Mouse (Mus musculus): ENCODE data around the gene Il27ra.
A peak's percentile ranks its signal among the peaks of the same experiment; 100 is the strongest.

Gene Il27ra

DNA sequence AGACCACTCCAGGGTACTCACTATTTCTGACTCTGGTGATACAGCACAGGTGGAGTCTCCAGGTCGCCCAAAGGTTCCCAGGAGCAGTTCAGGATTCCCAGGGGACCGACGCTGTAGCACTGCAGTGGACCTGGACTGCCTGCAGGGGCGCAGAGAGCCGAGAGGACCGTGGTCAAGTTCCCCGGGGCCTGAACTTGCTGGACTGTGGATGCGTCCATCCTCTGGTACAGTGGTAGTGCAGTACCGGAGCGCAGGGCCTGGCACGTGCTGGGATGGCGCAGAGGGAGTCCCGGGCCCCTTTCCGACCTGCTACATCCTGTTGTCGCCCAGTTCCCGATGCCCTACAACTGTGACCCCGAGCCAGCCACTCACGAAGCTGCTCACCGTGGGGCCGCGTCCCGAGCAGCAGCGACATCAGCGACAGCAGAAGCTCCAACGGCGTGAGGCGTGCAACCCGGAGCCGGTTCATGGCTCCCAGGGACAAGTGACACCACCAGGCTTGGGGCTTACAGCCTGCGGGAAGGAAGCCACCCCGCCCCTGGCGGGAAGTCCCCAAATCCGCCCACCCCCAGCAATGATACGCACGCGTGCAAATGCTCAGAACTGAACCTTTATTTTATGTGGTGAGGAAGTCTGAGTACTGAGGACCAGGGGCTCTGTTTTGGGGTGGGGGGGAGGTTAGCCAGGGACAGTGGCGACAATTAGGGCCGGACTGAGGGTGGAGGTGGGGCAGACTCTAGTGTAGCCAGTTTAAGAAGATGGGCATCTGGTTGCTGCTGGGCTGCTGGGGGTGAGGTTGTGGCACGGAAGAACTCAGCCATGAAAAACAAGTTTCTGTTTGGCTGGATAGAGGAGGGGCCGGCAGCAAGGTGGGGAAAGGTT is at the start of gene Il27ra:
Gene Il27ra (minus strand): TSS at position 524 of the 882 bp plus-strand sequence.
- peak; percentile 58 for DNase-seq (ENCODE audit: low read depth)

GRCm38 (mm10) chr8:84090585-84090984 is 48.2 kb upstream of the Il27ra start:
- no peak for DNase-seq (ENCODE audit: low read depth)

DNA sequence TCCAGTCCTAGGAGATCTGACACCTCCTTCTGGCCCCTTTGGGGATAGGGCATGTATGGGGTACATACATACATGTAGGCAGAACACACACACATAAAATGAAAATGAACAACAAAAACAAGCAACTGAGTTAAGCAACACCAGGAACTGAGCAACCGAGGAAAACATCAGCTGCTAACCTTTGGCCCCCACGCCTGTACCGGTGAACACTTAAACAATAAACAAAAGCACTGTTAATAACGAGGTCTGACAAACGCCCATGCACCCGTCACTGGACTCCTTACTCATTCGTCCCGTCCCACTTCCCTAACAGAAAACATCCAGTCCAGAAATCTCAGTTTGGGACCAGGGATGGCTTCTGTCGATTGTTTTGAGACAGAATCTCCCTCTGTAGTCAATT is 46.9 kb upstream of the Il27ra start:
- no peak for DNase-seq (ENCODE audit: low read depth)

DNA sequence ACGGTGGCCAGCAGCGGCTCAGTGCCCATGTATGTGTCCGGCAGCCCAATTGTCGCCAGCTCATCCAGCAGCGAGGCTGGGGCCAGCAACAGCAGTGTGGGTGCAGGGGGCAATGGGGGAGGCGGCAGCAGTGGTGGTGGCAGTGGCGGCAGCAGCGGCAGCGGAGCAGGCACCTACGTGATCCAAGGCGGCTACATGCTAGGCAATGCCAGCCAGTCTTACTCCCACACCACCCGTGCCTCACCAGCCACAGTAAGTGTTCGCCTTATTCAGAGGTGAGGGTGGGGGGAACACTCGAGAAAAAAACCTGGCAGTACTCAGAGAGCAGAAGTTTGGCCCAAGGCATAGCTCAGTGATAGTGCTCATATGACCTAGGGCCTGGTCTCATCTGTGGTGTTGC is 45.4 kb upstream of the Il27ra start:
- DNase-seq (ENCODE audit: low read depth): no peak

DNA sequence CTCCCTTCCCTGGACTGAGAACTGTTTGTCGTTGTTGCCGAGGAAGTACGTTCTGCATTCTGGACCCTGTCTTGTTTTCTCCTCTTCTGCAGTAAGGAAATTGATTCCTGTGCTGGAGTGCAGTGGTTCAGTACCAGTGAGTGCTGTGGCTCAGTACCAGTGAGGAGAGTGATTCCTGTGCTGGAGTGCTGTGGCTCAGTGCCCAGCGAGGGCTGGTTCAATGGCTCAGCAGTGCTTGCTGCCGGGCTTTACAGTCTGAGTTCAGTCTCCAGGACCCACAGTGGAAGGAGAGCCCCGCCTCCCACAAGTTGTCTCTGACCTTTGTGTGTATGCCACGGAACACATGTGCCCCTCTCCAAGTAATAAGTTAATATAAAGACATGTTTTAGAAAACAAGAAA is 44.8 kb upstream of the Il27ra start:
- DNase-seq (ENCODE audit: low read depth): no peak

DNA sequence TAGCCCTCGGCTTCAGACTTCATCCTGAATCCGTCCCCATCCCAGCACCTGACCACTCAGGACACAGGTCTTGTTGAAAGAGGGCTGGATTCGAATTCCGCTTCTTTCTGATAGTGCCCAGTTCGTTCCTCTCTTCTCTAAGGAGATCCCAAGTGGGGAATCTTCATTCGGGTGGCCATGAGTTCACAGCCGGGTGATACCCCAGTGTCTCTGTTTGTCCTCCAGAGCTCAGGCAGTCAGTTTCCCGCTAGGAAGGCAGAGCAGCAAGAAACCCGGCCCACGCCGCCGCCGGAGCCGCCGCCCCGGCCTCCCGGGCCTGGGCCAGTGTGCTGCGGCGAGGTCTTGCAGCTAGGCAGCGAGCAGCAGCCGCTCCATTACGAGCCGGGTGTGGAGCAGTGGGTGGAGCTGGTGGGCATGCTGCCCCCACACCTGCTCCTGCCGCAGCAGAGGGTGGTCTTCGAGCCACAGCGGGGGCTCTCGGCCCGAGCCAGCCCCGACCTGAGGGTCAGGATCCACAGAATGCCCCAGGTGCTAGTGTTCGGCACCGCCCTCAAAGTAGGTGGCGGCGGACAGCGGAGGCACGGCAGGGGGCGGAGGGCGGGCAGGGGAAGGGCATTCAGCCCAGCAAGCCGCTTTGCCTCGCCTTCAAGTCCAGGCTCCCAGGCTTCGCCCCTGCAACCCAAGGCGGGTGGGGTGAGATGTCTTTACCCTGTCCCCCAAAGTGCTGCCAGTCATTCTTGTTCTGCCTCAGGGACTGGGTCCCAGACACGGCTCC is 42.1 kb upstream of the Il27ra start:
- DNase-seq (ENCODE audit: low read depth): no peak

DNA sequence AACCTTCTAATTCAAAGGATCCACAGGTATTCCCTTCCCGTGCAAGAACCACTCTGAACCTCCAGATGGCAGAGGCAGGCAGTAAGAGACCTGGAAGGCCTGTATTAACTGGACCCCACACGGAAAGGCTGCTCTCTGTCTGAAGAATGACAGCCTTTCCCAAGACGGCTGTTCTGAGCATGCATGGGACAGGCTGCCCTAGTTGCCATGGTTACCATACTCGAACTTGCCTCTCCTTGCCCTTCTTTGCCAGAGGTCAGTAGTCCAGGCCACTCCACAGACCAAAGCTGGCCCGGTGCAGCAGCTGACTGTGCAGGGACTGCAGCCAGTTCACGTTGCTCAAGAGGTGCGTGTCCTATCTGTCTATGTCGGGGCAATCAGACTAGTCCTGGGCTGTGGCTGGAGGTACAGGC is 41.4 kb upstream of the Il27ra start:
- DNase-seq (ENCODE audit: low read depth): no peak

DNA sequence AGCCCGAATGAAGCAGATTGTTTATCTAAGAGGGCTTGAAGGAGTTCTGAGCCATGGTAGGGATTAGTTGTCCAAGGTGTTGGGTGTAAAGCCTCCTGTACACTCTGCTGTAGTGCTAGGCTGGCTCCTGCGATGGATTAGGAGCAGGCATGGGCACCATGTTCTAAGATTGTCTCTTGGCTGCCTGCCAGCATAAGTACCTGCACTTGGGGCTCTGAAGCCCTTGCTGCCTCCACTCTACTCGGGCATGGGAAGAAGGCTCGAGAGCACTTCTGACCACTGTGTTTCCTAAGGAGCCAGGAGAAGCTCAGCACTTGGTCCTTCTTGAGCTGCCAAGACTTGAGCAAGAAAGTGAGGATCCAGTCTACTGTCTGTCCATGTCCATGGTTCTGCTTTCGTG is 36.8 kb upstream of the Il27ra start:
- no peak for DNase-seq (ENCODE audit: low read depth)

DNA sequence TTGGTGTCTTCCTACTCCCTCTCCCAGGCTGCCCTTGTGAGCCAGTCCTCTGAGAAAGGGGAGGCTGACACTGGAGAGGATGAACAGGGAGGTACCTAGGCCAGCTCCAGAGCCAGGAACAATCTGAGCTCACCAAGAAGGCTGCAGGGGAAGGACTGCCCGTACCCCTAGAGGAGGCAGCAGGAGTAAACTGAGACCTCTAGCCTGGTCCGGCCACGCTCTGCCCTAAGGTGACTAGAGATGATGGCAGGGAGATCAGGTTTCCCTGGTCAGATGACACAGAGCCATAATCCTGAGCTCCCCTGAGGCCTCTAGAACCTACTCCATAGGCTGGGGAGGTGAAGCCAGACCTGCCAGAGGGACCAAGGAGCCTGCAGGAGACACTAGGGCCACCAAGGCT is 34.5 kb upstream of the Il27ra start:
- DNase-seq (ENCODE audit: low read depth): no peak

DNA sequence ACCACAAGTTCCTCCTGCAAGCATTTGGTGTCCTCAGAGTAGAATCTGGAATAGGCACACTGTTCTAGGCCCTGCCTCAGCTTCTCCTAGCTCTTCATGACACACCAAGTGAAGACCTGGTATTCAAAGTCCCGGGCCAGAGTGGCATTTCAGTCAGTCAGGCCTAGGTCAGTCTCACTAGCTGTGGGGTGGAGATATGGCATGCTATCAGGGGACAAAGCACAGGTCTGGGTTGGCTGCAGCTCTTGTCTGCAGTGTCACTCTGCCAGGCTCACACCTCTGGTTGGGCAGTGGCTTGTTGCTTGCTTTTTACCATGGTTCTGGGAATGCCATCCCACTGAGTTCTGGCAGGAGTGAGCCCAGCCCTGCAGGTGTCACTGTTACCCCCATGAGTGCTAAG is 34.0 kb upstream of the Il27ra start:
- no peak for DNase-seq (ENCODE audit: low read depth)

DNA sequence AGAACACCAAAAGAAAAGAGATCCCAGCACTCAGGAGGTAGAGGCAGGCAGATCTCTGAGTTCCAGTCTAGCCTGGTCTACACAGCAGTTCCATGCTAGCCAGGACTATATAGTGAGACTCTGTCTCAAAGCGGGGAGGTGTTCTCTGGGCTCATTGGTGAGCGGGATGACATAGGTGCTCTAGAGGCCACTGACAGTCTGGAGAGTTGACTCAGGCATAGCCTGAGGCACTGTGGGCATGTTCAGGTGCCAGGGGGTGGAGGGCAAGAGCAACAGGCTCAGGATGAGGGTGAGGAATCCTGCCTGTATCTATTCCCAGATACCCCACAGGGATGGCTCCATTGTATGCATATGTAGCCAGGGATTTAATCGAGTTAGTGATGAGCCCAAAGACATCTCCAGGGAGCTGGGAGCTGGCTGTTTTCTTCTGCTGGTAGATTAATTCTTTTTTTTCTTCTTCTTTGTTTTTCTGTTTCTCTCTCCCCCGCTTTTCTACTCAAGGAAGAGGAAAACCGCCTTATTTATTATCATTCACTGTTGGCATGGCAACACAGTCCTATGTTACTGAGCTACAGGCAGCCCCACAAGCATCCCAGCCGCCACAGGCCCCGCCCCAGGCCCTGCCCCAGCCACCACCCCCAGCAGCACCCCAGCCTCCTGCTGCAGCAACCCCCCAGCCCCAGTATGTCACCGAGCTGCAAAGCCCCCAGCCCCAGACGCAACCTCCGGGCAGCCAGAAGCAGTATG is 31.0 kb upstream of the Il27ra start:
- no peak for DNase-seq (ENCODE audit: low read depth)

- no peak for DNase-seq (ENCODE audit: low read depth)
These were observed 29.9 kb upstream of the Il27ra start for GRCm38 (mm10) chr8:84072321-84072720.

GRCm38 (mm10) chr8:84071921-84072320 is 29.5 kb upstream of the Il27ra start:
- DNase-seq (ENCODE audit: low read depth): no peak

DNA sequence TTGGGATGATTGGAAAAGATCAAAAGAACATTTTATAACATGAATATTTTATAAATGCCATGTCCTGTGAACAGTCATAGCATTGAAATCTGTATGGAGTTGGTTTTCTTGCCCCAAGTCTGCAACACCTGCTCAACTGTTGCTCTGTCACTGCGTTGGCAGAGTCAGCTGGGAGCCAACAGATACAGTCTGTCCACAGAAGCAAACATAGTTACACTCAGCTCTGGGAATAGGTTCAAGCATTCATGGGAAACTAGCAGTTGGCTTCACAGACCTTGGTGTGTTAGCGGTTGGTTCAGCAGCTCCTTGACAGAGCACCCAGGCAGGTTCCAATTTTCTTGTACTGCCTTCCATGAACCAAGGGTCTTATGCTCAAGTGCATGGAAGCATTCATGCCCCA is 28.3 kb upstream of the Il27ra start:
- no peak for DNase-seq (ENCODE audit: low read depth)

- no peak for DNase-seq (ENCODE audit: low read depth)
These were observed 27.9 kb upstream of the Il27ra start for GRCm38 (mm10) chr8:84070241-84070640.

DNA sequence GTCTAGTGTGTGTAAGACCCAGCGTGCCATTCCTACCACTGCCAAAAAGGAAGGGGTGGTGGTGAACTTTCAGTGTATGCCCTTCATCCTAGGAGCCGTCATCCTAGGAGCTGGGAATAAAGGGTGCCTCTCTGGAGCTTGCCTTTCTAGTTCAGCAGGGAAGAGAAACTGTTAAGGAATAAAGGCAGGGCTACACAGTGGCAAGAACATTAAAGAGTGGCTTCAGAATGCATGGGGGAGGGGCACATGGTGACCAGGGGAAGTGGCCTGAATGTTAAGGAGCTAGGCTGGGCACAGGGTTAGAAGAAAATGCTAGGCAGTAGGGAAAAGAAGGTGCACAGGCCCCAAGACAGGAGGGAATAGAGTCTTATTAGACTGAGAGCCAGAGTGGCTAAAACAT is 27.4 kb upstream of the Il27ra start:
- DNase-seq (ENCODE audit: low read depth): no peak

DNA sequence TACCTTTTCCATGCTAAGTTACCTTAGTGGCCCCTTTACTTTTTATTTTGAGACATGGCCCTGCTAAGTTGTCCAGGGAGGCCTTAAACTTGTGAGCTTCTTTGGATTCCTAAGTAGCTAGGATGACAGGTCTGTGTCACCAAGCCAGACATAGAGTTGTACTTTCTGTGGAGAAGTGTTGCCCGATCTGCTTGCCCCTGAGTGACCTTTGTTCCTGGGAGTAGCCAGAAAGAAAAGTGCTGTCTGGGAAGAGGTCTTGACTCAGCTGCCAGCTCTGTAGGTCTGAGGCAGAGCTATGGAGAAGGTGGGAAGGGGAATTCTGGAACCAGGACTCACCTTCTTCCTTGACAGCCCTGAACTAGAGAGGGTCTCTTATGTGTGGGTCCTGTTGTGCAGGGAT is 26.8 kb upstream of the Il27ra start:
- no peak for DNase-seq (ENCODE audit: low read depth)

DNA sequence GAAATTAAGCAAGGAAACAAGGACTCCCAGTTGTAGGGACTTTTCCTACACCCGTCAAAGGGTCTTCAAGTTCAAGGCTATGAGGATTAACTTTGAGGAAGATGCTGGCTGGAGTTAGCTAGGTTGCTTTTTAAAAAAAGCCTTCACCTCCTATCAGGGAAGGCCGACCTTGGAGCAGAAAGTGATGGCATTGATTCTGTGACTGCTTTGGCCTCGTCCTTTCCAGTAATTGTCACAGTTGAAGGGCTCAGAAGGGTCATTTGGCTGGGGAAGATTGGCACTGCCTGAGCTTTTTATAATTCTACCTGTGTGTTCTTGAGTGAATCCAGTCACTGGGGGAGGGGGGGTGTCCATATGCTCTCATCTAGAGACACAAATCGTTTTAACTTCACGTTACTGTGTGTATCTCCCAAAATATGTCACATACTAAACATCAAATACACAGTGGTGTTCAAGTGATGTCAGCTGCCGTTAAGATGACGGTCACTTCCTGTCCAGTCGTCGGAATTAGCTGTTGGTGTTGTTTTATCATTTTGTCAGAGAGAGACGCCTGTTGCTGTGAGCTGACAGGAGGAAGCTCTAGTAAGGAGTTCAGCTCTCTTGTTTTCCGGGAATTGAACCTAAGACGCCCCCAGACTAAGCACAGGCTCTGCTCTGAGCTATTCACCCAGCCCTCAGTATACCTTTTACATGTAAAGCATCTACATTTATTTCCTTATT is 26.1 kb upstream of the Il27ra start:
- peak; percentile 37 for DNase-seq (ENCODE audit: low read depth)

- DNase-seq (ENCODE audit: low read depth): no peak
These were observed 25.5 kb upstream of the Il27ra start for GRCm38 (mm10) chr8:84067911-84068310.

DNA sequence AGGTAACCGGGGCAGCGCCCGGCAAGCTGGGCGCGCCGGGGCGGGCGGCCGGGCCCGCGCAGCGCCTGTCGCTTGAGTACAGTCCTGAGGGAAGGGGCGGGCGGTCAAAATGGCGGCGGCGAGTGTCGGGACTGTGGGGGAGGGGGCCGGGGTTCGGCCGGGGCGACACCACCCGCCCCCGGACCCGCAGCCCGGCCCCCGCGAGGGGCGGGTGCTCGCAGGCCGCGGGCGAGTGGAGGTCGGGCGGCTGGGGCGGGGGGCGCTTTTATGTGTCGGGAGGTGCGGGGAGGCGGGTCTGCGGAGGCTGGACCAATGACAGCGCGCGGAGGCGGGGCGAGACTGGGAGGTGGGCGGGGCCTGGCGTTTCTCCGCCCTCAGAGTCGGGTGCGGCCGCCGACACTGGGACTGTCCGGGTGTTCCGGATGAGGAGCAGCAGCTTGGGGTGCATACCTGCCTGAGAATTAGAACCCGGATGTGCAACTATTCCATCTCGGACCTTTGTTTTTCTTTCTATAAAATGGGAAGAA is 24.7 kb upstream of the Il27ra start:
- peak; percentile 90 for DNase-seq (ENCODE audit: low read depth)

DNA sequence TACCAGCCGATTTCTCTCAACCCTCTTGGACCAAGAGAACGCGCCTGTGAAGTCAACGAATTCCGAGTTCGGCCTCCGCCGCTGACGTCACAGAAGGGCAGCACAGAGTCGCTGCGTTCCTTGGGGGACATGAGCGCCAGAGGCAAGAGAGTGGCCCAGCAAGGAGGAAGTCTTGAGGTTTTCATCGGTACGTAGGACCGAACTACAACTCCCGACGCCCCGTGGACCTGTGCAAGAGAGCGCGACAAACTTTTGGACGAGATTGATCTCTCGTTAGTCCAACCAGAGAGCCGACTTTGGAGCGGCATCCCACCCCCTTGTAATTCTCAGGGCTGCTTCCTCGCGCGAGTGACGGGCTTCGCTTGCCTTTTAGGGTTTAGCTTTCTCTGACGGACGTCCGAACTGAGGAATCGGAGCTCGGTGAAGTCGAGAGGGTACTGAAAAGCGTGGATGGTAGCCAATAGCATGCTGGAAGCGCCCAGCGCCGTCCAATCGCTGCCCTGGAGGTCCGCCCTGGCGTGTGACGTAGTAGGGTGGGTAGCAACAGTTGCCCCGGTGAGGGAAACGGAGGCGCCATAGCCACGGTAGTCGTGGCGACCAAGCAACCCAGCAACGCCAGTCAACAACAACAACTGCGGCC is 24.0 kb upstream of the Il27ra start, which contains the start of gene Rfx1:
Gene Rfx1 (plus strand): TSS at position 544 of the 640 bp plus-strand sequence.
- peak; percentile 100 for DNase-seq (ENCODE audit: low read depth)

All from 416B (cell line).